Mouse (Mus musculus) fibroblast of lung, adult 2 months (primary cell): ENCODE data around the gene Ccdc107.
"Not testable (repeated sequence)": the region's sequence is repeated elsewhere in the genome, so short reads cannot be mapped to it uniquely, and the experiment has no call there.

ENCODE experiments used
- DNase-seq: peaks from one replicate; pipeline ENCODE4 v3.0.0-alpha.2; 2011; ENCODE audit warnings: low read depth

Ccdc107 gene

GRCm38 (mm10) chr4:43485666-43486065 is 7.0 kb upstream of the Ccdc107 start:
- not testable (repeated sequence) for DNase-seq

GRCm38 (mm10) chr4:43489611-43490010 is 3.1 kb upstream of the Ccdc107 start:
- no peak for DNase-seq

GRCm38 (mm10) chr4:43490801-43491200 is 1.9 kb upstream of the Ccdc107 start:
- DNase-seq: no peak

- DNase-seq: no peak
Measured at GRCm38 (mm10) chr4:43492101-43492820, 439 bp upstream of the Ccdc107 start.

- peak; percentile 87 for DNase-seq
Measured at GRCm38 (mm10) chr4:43493186-43493845, 616 bp downstream of the Ccdc107 start.

- no peak for DNase-seq
Measured at GRCm38 (mm10) chr4:43493846-43494240, 1.1 kb downstream of the Ccdc107 start.

GRCm38 (mm10) chr4:43496587-43496986 is 3.9 kb downstream of the Ccdc107 start:
- no peak for DNase-seq

- no peak for DNase-seq
Measured at GRCm38 (mm10) chr4:43497405-43497804, 4.7 kb downstream of the Ccdc107 start.

GRCm38 (mm10) chr4:43497946-43498345 is 5.2 kb downstream of the Ccdc107 start:
- no peak for DNase-seq

- no peak for DNase-seq
Measured at GRCm38 (mm10) chr4:43498983-43499382, 6.3 kb downstream of the Ccdc107 start.

- DNase-seq: no peak
Measured at GRCm38 (mm10) chr4:43499407-43500333, 7.0 kb downstream of the Ccdc107 start, which contains the start of gene Arhgef39. Arhgef39 (minus strand) TSS chr4:43499695.

- no peak for DNase-seq
Measured at GRCm38 (mm10) chr4:43503041-43503440, 10.3 kb downstream of the Ccdc107 start.

GRCm38 (mm10) chr4:43503506-43503905 is 10.8 kb downstream of the Ccdc107 start:
- no peak for DNase-seq

- no peak for DNase-seq
Measured at GRCm38 (mm10) chr4:43504269-43504668, 11.6 kb downstream of the Ccdc107 start.

GRCm38 (mm10) chr4:43506074-43506473 is 13.4 kb downstream of the Ccdc107 start:
- no peak for DNase-seq

GRCm38 (mm10) chr4:43506536-43507185 is 14.0 kb downstream of the Ccdc107 start, which contains the start of gene Car9:
Car9 (plus strand) TSS chr4:43506966.
- DNase-seq: no peak

- no peak for DNase-seq
Measured at GRCm38 (mm10) chr4:43507938-43508665, 15.4 kb downstream of the Ccdc107 start.

GRCm38 (mm10) chr4:43508666-43508997 is 15.9 kb downstream of the Ccdc107 start:
- no peak for DNase-seq

GRCm38 (mm10) chr4:43509109-43509508 is 16.4 kb downstream of the Ccdc107 start:
- no peak for DNase-seq

GRCm38 (mm10) chr4:43511675-43512454 is 19.2 kb downstream of the Ccdc107 start:
- no peak for DNase-seq
